Mouse (Mus musculus): ENCODE results near the gene Prdm12. TPM values are rescaled to one million over a fixed set of nuclear protein-coding genes. Genes with fewer than 3 reads are reported as not detected.
"Not testable (repeated sequence)": the region's sequence is repeated elsewhere in the genome, so short reads cannot be mapped to it uniquely, and the experiment has no call there.

The Prdm12 gene
- total RNA-seq, 2 experiments from 2014 or later: 0.16 to 0.44 TPM

- intact Hi-C loops (cut with DNase I): no loop called here
- DNase-seq (ENCODE audit: low spot score in 2 of 2): no peak
These were observed 1.0 kb downstream of the Prdm12 start for GRCm38 (mm10) chr2:31640609-31641507.

- no peak for DNase-seq (ENCODE audit: low spot score in 2 of 2)
- intact Hi-C loops (cut with DNase I): no loop called here
These were observed 1.6 kb downstream of the Prdm12 start for GRCm38 (mm10) chr2:31641508-31641830.

DNA sequence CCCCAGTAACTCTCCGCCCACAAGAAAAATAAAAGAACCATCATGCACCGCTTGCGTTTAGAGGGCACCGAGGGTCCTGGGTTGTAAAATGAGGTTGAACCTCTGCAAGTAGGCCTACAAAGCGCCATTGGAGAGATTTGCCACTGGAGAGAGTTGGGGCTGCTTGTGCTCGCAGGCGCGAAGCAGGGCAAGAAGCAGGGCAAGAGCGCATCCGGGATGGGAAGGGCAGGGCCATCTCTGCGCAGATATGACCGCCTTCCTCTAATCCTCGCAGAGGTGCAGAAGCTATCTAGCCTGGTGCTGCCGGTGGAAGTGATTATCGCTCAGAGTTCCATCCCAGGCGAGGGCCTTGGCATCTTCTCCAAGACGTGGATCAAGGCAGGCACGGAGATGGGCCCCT lies 2.1 kb downstream of the Prdm12 start:
- intact Hi-C loops (cut with DNase I): no loop called here
- DNase-seq (ENCODE audit: low spot score in 2 of 2): no peak

- peak; percentile 84 to 89 for DNase-seq (ENCODE audit: low spot score in 2 of 2)
- intact Hi-C loops (cut with DNase I): loop anchor here (1.0 to 5.0 kb wide), 2 partner anchors 82 to 171 kb away; partner anchors contain the start of gene Fubp3
These were observed 14.4 kb downstream of the Prdm12 start for GRCm38 (mm10) chr2:31653971-31654853.

DNA sequence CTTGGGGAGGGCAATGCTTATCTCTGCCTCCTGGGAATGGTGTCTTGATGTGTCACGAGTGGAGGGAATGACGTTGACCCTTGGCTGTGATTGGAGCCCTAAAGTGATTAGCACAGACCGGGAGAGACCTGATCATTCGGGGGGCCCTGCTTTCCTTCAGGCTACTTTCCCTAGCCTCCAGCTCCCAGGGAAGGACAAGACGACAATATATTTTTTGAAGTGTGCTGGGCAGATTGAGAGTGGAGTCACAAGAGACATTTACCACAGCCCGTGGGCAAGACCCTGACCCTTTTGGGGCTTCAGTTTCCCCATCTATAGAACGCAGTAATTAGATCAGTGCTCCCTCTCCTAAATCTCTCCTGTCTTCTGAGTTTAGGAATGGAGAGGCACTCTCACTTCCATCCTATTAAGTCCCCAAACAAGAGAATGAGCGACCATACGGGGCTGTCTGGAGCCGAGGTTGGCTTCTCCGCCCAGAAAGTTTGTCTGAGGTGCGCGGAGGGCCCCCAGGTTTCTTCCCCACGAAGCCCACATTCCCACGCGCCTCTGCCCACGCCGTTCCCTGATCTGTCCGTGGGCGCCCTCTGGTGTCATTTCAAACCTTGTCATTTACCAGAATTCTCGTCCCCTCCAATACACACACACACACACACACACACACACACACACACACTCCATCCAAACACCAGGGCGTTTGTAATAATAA lies 15.2 kb downstream of the Prdm12 start:
- intact Hi-C loops (cut with DNase I): loop anchor here (1.0 to 5.0 kb wide), 2 partner anchors 83 to 172 kb away; partner anchors contain the start of gene Fubp3
- peak; percentile 62 to 68 for DNase-seq (ENCODE audit: low spot score in 2 of 2)

GRCm38 (mm10) chr2:31656374-31656773 lies 16.5 kb downstream of the Prdm12 start:
- no peak for DNase-seq (ENCODE audit: low spot score in 2 of 2)
- intact Hi-C loops (cut with DNase I): no loop called here

GRCm38 (mm10) chr2:31662939-31663803 lies 23.3 kb downstream of the Prdm12 start:
- intact Hi-C loops (cut with DNase I): no loop called here
- no peak for DNase-seq (ENCODE audit: low spot score in 2 of 2)

- intact Hi-C loops (cut with DNase I): no loop called here
- DNase-seq (ENCODE audit: low spot score in 2 of 2): no peak
These were observed 24.0 kb downstream of the Prdm12 start for GRCm38 (mm10) chr2:31663804-31664180.

GRCm38 (mm10) chr2:31667332-31667731 lies 27.5 kb downstream of the Prdm12 start:
- intact Hi-C loops (cut with DNase I): no loop called here
- no peak for DNase-seq (ENCODE audit: low spot score in 2 of 2)

DNA sequence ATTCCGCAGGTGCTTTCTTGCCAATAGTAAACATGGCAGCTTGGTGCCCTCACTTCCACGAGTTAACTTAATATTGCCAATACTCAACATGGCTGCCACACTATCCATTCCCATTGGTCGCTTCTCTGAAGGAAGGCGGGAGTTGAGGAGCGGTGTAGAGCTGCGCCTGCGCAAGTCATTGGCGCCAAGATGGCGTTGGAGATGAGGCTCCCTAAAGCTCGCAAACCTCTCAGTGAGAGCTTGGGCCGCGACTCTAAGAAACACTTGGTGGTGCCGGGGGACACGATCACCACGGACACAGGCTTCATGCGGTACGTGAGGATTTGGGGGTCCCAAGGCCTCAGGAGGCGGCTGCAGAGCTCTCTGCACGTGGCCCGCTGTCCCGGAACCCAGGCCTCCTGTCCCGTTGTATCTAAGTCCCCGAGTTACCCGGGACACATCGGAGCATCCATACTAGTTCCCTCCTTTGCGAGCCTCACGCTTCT lies 30.8 kb downstream of the Prdm12 start, which contains the start of gene Exosc2:
Exosc2 (plus strand) TSS at position 165 of the 485 bp plus-strand sequence.
- intact Hi-C loops (cut with DNase I): no loop called here
- DNase-seq (ENCODE audit: low spot score in 2 of 2): peak; percentile 87 to 91

- intact Hi-C loops (cut with DNase I): loop anchor here (5.0 kb wide), 1 partner anchor 196 kb away; no protein-coding TSS in a partner anchor
- DNase-seq (ENCODE audit: low spot score in 2 of 2): no peak
These were observed 38.8 kb downstream of the Prdm12 start for GRCm38 (mm10) chr2:31678641-31679040.

DNA sequence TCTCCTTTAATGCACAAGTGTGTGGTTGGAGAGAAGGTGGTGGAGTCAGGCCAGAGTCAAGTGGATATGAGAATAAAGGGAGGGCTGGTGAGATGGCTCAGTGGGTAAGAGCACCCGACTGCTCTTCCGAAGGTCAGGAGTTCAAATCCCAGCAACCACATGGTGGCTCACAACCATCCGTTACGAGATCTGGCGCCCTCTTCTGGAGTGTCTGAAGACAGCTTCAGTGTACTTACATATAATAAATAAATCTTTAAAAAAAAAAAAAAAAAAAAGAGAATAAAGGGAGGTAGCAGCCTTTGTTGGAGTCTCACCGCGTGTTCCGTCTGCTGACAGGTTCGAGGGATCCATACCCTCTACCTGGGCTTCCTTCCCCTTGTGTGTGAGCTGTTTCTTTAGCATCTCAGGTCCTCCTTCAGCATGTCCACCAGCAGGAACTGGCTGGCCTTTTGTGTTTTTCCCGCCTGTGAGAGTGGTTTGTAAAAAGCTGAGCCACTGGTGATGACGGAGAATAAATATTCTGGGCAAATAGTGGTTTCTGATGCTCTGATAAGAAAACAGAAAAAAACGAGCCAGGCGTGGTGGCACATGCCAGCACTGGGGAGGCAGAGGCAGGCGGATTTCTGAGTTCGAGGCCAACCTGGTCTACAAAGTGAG lies 41.3 kb downstream of the Prdm12 start:
- not testable (repeated sequence) for DNase-seq (ENCODE audit: low spot score in 2 of 2)
- intact Hi-C loops (cut with DNase I): loop anchor here (5.0 to 10.0 kb wide), 2 partner anchors 206 to 234 kb away; partner anchors contain the start of gene Lamc3

DNA sequence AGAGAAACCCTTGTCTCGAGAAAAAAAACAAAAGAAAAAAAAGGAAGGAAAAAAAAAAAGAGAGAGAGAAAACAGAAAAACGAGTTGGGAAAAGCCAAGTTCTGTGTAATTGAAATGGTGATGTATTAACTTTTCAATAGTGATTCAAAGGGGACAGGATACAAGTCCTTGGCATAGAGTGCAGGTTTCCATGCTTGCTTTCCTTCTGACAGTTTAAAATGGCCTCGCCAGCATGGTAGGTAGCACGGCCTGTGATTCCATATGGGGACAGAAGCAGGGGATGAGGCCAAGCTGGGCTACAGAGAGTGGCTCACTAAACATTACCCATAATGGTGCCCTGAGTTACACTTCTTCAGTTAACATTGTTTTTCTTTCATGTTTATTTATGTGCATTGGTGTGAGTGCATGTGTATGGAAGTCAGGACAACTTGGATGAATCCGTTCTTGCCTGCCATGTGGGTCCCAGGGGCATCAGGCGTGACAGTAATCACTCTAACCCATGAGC lies 41.9 kb downstream of the Prdm12 start:
- no peak for DNase-seq (ENCODE audit: low spot score in 2 of 2)
- intact Hi-C loops (cut with DNase I): loop anchor here (2.0 to 10.0 kb wide), 3 partner anchors 103 to 233 kb away; partner anchors contain the start of gene Lamc3

- intact Hi-C loops (cut with DNase I): loop anchor here (2.0 to 10.0 kb wide), 3 partner anchors 101 to 231 kb away; partner anchors contain the start of gene Lamc3
- peak; percentile 41 to 49 for DNase-seq (ENCODE audit: low spot score in 2 of 2)
These were observed 43.8 kb downstream of the Prdm12 start for GRCm38 (mm10) chr2:31683666-31684065.

- intact Hi-C loops (cut with DNase I): loop anchor here (10.0 kb wide), 1 partner anchor 227 kb away; no protein-coding TSS in a partner anchor
- peak; percentile 94 to 95 for DNase-seq (ENCODE audit: low spot score in 2 of 2)
These were observed 48.5 kb downstream of the Prdm12 start, which contains the start of gene Abl1 for GRCm38 (mm10) chr2:31688074-31688925. Abl1 (plus strand) TSS chr2:31688376.

- DNase-seq (ENCODE audit: low spot score in 2 of 2): no peak
- intact Hi-C loops (cut with DNase I): loop anchor here (10.0 kb wide), 1 partner anchor 226 kb away; no protein-coding TSS in a partner anchor
These were observed 49.2 kb downstream of the Prdm12 start for GRCm38 (mm10) chr2:31689045-31689444.

Measured in left cerebral cortex, postnatal 36 days (tissue).